Comparison of ENCODE assay signal across 19 mouse cellular contexts in genomic region chr5:32332591-32332990, GRCm38 (mm10).
"Had no signal": no experiment of that assay in that cellular context is flagged by ENCODE, and none has a peak within 500 bp of the region (broad histone marks: within the 10 kb centered on the region; RNA-seq: fewer than 3 reads in every experiment).

No protein-coding gene starts in this region.

- H3K9ac ChIP-seq: kidney, embryonic 15.5 days; liver, embryonic 13.5 days; midbrain, embryonic 13.5 days had no signal

- H3K4me3 ChIP-seq: kidney, embryonic 15.5 days; left cerebral cortex, adult 2 months; liver, embryonic 13.5 days; megakaryocyte, embryonic 14.5 days; midbrain, embryonic 10.5 days; midbrain, embryonic 13.5 days had no signal

- H3K9me3 ChIP-seq: kidney, embryonic 15.5 days; liver, embryonic 13.5 days; megakaryocyte, embryonic 14.5 days; midbrain, embryonic 10.5 days; midbrain, embryonic 13.5 days had no signal

- H3K4me2 ChIP-seq: kidney, embryonic 15.5 days; liver, embryonic 13.5 days; midbrain, embryonic 13.5 days had no signal

- H3K27me3 ChIP-seq: kidney, embryonic 15.5 days; midbrain, embryonic 13.5 days had no signal

- H3K36me3 ChIP-seq: kidney, embryonic 15.5 days; liver, embryonic 13.5 days; midbrain, embryonic 10.5 days; midbrain, embryonic 13.5 days had no signal

- H3K4me1 ChIP-seq: liver, embryonic 13.5 days had no signal

- H3K27ac ChIP-seq: kidney, embryonic 15.5 days; left cerebral cortex, adult 2 months; liver, embryonic 13.5 days; midbrain, embryonic 10.5 days; midbrain, embryonic 13.5 days had no signal

- ATAC-seq: inflammation-experienced regulatory T-cells, adult 6 months; midbrain, embryonic 13.5 days; midbrain, embryonic 16.5 days had no signal

- DNase-seq: kidney, adult 8-10 months; kidney, postnatal 10 days; kidney, postnatal 36 days; layer of hippocampus, postnatal 36 days; liver, embryonic 13.5 days; lung, adult 2 months; lung, postnatal 14 days; lung, postnatal 4 days; right cerebral cortex, adult 18-20 months; right cerebral cortex, postnatal 14 days; thymus, adult 18-20 months; thymus, postnatal 4 days had no signal
